Mouse (Mus musculus): ENCODE results near the gene Fcmr.

DNA sequence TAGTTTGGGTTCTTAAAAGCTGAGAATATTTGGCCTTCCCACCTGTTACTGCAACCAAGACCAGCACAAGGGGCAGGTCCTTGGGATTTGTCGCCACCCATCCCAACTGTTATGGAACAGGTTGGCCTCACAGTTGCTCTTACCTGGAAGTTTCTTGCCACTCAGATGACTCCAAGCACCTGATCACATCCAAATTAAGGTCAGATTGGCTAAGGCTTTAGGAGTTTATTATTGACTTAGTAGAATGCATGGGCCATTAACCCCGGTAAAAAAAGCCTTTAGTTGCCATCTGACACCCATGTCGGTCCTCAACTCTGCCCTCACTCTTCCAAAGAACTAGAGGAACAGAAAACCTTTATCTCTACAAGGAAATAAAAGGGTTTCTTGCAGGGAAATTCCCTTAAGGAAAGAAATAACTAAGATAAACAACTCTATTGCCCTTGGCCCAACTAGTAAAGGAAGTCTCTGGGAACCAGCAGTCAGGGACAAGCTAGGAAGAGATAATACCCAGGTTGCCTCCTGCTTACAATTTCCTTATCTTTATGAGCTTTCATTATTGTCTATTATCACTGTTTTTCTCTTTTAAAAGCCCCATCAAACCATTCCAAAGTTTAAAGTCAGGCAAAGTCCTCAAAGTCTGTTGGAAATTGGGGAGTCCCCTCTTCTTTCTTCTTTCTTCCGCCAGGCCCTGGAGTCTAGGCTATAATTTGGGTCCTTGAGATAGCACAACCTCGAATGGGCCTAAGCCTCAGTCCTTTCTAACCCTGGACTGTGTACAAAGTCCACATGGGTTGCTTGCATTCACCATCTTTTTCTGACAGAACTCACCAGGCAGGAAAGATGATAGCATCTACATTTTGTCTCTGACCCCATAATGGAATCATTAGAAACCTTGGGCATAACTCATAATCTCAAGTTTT is 33.0 kb upstream of the Fcmr start:
- TF ChIP-seq CTCF (IDR thresholded peaks at IDR 0.05; ENCODE audit: low read depth) (no peak), EP300 (IDR thresholded peaks at IDR 0.05; ENCODE audit: low read depth) (no peak)

Measured in heart, postnatal 0 days (tissue).